Mouse (Mus musculus) liver, embryonic 13.5 days (tissue): ENCODE measurements at regions not wholly inside any gene's neighbourhood (a gene's known extent, or its start where the extent isn't known, plus 50 kb on each side); places are given as distances from the start of the nearest gene placed in this dataset.

Experiments
- ATAC-seq: fragments of 200-750 bp; cut with Nextera tagmentation; 2 replicates; pipeline ENCODE4 v1.8.0; 2017; ENCODE audit warnings: low read depth, mild to moderate bottlenecking, moderate number of reproducible peaks, moderate library complexity
- DNase-seq: peaks from one replicate; pipeline ENCODE4 v3.0.0; 2022
- H3K27ac ChIP-seq: fragments of 300-500 bp; sonication (generic); 2 replicates; pipeline ENCODE4 v1.5.1; 2015; ENCODE audit warnings: moderate library complexity, mild to moderate bottlenecking, inconsistent platforms
- H3K27me3 ChIP-seq: fragments of 300-500 bp; sonication (generic); 2 replicates; pipeline ENCODE4 v1.6.1; 2015; ENCODE audit warnings: mild to moderate bottlenecking, inconsistent platforms
- H3K36me3 ChIP-seq: fragments of 300-500 bp; sonication (generic); 2 replicates; pipeline ENCODE4 v1.6.1; 2015; ENCODE audit warnings: mild to moderate bottlenecking, inconsistent platforms
- H3K4me1 ChIP-seq: fragments of 300-500 bp; sonication (generic); replicated peaks from 2 replicates; pipeline ENCODE4 v1.6.1; 2015; ENCODE audit warnings: inconsistent platforms
- H3K4me2 ChIP-seq: fragments of 300-500 bp; sonication (generic); 2 replicates; pipeline ENCODE4 v1.6.1; 2015; ENCODE audit warnings: inconsistent platforms, mild to moderate bottlenecking, moderate library complexity
- H3K4me3 ChIP-seq: fragments of 300-500 bp; sonication (generic); replicated peaks from 2 replicates; pipeline ENCODE4 v1.5.1; 2015; ENCODE audit warnings: mild to moderate bottlenecking, inconsistent platforms
- H3K9ac ChIP-seq: fragments of 300-500 bp; sonication (generic); 2 replicates; pipeline ENCODE4 v1.6.1; 2015; ENCODE audit warnings: mild to moderate bottlenecking, inconsistent platforms
- H3K9me3 ChIP-seq: fragments of 300-500 bp; sonication (generic); replicated peaks from 2 replicates; pipeline ENCODE4 v1.6.1; 2016; ENCODE audit warnings: inconsistent platforms
- WGBS: fragments of 180-500 bp; shearing (Covaris S2); methylation state at CpG from one replicate; pipeline ENCODE4 v1.1.7; 2015; ENCODE audit not compliant: insufficient replicate concordance; 5-methylcytosine and 5-hydroxymethylcytosine counted together

DNA sequence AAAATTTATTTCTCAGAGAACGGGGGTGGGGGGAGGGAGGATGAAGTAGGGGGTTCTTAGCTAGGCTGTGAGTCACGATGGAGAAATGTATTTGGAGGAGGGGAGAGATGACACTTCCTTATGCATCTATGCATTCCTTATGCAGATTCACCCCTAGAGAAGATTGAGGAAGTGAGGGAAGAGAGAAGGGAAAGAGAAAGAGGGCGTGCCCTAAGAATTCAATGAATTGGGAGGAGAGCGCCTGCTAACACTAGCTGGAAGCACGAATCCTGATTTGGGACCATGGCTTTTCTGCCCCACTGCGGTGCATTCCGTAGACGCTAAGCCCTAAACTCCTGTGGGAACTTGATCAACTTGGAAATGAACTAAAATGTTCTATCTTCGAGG, 56.1 kb downstream of the Foxi3 start:
- no peak for ATAC-seq
- Histone ChIP-seq H3K9ac (no peak overlapping the region), H3K4me3 (peak overlapping the region; percentile 43; the same call in 1 of the 2 replicates), H3K4me1 (no peaks in the 10 kb centered on the region; the same call in 1 of the 2 replicates), H3K27ac (no peak overlapping the region), H3K27me3 (peaks cover 28% of the 10 kb centered on the region), H3K36me3 (no peaks in the 10 kb centered on the region), H3K9me3 (0 out of 2 replicates have a peak, but pooled peaks cover 3% of the 10 kb centered on the region), H3K4me2 (peak overlapping the region; percentile 64)
- 10% methylated on average over 9 of the region's 9 CpGs for WGBS
- DNase-seq: no peak

- Histone ChIP-seq H3K4me3 (peak overlapping the region; percentile 43), H3K9me3 (0 out of 2 replicates have a peak, but pooled peaks cover 3% of the 10 kb centered on the region), H3K4me1 (no peaks in the 10 kb centered on the region; the same call in 1 of the 2 replicates), H3K4me2 (peak overlapping the region; percentile 64), H3K27ac (no peak overlapping the region), H3K36me3 (no peaks in the 10 kb centered on the region), H3K27me3 (peaks cover 28% of the 10 kb centered on the region), H3K9ac (0 out of 2 replicates have a peak overlapping the region, but pooled peaks have one; percentile 22)
- no peak for DNase-seq
- WGBS: under 1% methylated on average over 37 of the region's 38 CpGs
- no peak for ATAC-seq
Measured at GRCm38 (mm10) chr6:71012823-71013461, 56.6 kb downstream of the Foxi3 start.

GRCm38 (mm10) chr6:71016388-71016787, 60.1 kb downstream of the Foxi3 start:
- 0% methylated on average over 1 of the region's 1 CpGs for WGBS

GRCm38 (mm10) chr6:71021353-71021752, 65.0 kb downstream of the Foxi3 start:
- DNase-seq: no peak
- no peaks in the 10 kb centered on the region for H3K4me1 ChIP-seq
- H3K27ac ChIP-seq: no peak overlapping the region
- no peak for ATAC-seq
- WGBS: 46% methylated on average over 9 of the region's 9 CpGs
- no peak overlapping the region for H3K4me2 ChIP-seq
- no peak overlapping the region for H3K9ac ChIP-seq
- H3K9me3 ChIP-seq: no peaks in the 10 kb centered on the region
- H3K27me3 ChIP-seq: no peaks in the 10 kb centered on the region
- H3K36me3 ChIP-seq: no peaks in the 10 kb centered on the region
- no peak overlapping the region for H3K4me3 ChIP-seq

More at GRCm38 (mm10) chr6:71016388-71016787, 60.1 kb downstream of the Foxi3 start:
- no peaks in the 10 kb centered on the region for H3K9me3 ChIP-seq
- H3K4me1 ChIP-seq: no peaks in the 10 kb centered on the region; the same call in 1 of the 2 replicates
- H3K27ac ChIP-seq: no peak overlapping the region
- no peak overlapping the region for H3K4me2 ChIP-seq
- ATAC-seq (no peak), DNase-seq (no peak)
- H3K9ac ChIP-seq: no peak overlapping the region
- no peaks in the 10 kb centered on the region for H3K36me3 ChIP-seq
- peaks cover 26% of the 10 kb centered on the region for H3K27me3 ChIP-seq
- H3K4me3 ChIP-seq: no peak overlapping the region

DNA sequence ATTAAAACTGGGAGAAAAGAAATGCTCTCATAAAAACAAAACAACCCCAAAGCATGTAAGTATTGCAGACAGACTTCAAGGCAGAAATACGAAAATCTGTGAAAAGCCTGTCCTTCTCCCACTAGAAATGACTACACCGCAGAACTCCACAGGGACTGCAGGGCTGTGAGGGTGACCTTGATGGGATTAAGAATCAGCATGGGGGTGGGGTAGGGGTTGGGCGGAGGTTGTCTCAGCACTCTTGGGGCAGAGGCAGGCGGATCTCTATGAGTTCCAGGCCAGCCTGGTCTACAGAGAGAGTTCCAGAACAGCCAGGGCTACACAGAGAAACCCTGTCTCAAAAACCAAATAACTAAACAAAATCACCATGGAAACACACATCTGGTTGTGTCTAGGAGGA, 69.1 kb downstream of the Foxi3 start:
- H3K27me3 ChIP-seq: no peaks in the 10 kb centered on the region
- H3K9me3 ChIP-seq: no peaks in the 10 kb centered on the region
- no peak overlapping the region for H3K4me2 ChIP-seq
- DNase-seq (no peak), ATAC-seq (no peak)
- H3K4me1 ChIP-seq: no peaks in the 10 kb centered on the region
- no peak overlapping the region for H3K4me3 ChIP-seq
- H3K9ac ChIP-seq: no peak overlapping the region
- no peak overlapping the region for H3K27ac ChIP-seq
- WGBS: 62% methylated on average over 4 of the region's 4 CpGs
- H3K36me3 ChIP-seq: no peaks in the 10 kb centered on the region

GRCm38 (mm10) chr6:71029663-71030062, 73.3 kb downstream of the Foxi3 start:
- Histone ChIP-seq H3K27me3 (no peaks in the 10 kb centered on the region), H3K36me3 (no peaks in the 10 kb centered on the region), H3K4me1 (no peaks in the 10 kb centered on the region), H3K4me3 (no peak overlapping the region), H3K9ac (no peak overlapping the region), H3K27ac (no peak overlapping the region), H3K9me3 (no peaks in the 10 kb centered on the region), H3K4me2 (no peak overlapping the region)
- WGBS: 68% methylated on average over 6 of the region's 6 CpGs
- DNase-seq (no peak), ATAC-seq (no peak)

GRCm38 (mm10) chr6:71030541-71030940, 74.2 kb downstream of the Foxi3 start:
- no peaks in the 10 kb centered on the region for H3K9me3 ChIP-seq
- DNase-seq: no peak
- H3K4me3 ChIP-seq: no peak overlapping the region
- H3K4me1 ChIP-seq: no peaks in the 10 kb centered on the region
- WGBS: 50% methylated on average over 5 of the region's 5 CpGs
- no peak overlapping the region for H3K9ac ChIP-seq
- ATAC-seq: no peak
- no peaks in the 10 kb centered on the region for H3K27me3 ChIP-seq
- H3K4me2 ChIP-seq: no peak overlapping the region
- H3K36me3 ChIP-seq: no peaks in the 10 kb centered on the region
- no peak overlapping the region for H3K27ac ChIP-seq

DNA sequence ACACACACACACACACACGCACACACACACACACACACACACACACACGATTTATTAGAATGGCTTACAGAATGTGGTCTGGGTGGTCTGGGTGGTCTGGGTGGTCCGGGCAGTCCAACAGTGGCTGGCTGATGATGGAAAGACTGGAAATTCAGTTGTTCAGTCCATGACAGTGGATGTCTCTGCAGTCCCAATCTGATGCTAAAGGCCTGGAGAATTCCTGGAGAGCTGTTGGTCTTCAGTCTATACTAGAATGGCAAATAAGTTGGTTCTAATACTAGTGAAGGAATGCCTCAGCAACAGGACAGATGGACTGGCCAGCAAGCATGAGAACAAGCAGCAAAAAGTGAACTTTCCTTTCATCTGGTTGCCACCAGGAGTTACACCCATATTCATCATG, 87.9 kb downstream of the Foxi3 start:
- no peak for DNase-seq
- Histone ChIP-seq H3K4me1 (0 out of 2 replicates have a peak, but pooled peaks cover 5% of the 10 kb centered on the region), H3K27me3 (peaks cover 16% of the 10 kb centered on the region), H3K4me2 (no peak overlapping the region), H3K9me3 (no peaks in the 10 kb centered on the region), H3K9ac (no peak overlapping the region), H3K4me3 (no peak overlapping the region), H3K27ac (no peak overlapping the region), H3K36me3 (no peaks in the 10 kb centered on the region)
- 50% methylated on average over 3 of the region's 3 CpGs for WGBS
- no peak for ATAC-seq

DNA sequence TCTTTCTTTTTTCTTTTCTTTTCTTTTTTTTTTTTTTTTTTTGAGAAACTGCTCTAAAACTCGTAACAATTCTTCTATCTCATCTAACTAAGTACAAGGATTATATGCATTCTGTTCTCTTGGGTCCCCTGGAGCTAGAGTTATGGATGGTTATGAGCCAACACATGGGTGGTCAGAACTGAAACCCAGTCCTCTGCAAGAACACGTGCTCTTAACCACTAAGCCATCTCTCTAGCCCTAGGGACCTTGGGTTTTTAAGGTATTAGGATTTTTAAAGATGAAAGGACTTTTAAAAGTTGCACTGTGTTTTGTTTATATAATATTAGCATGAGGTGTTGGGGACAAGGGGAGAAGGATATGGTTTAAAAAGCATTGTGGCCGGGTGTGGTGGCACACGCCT, 88.9 kb downstream of the Foxi3 start:
- H3K27me3 ChIP-seq: peaks cover 25% of the 10 kb centered on the region
- H3K4me3 ChIP-seq: no peak overlapping the region
- no peak for DNase-seq
- H3K4me2 ChIP-seq: no peak overlapping the region
- 65% methylated on average over 4 of the region's 4 CpGs for WGBS
- no peak for ATAC-seq
- no peak overlapping the region for H3K9ac ChIP-seq
- peaks cover 8% of the 10 kb centered on the region for H3K4me1 ChIP-seq
- H3K27ac ChIP-seq: no peak overlapping the region
- no peaks in the 10 kb centered on the region for H3K9me3 ChIP-seq
- no peaks in the 10 kb centered on the region for H3K36me3 ChIP-seq

GRCm38 (mm10) chr6:71048199-71049094, 92.1 kb downstream of the Foxi3 start:
- Histone ChIP-seq H3K27me3 (peaks cover 29% of the 10 kb centered on the region), H3K9ac (peak overlapping the region; percentile 13; the same call in 1 of the 2 replicates), H3K4me2 (peak overlapping the region; percentile 62), H3K4me3 (peak overlapping the region; percentile 39), H3K27ac (no peak overlapping the region), H3K4me1 (peaks cover 8% of the 10 kb centered on the region), H3K9me3 (no peaks in the 10 kb centered on the region), H3K36me3 (no peaks in the 10 kb centered on the region)
- DNase-seq (no peak), ATAC-seq (no peak)
- WGBS: 2% methylated on average over 38 of the region's 38 CpGs

DNA sequence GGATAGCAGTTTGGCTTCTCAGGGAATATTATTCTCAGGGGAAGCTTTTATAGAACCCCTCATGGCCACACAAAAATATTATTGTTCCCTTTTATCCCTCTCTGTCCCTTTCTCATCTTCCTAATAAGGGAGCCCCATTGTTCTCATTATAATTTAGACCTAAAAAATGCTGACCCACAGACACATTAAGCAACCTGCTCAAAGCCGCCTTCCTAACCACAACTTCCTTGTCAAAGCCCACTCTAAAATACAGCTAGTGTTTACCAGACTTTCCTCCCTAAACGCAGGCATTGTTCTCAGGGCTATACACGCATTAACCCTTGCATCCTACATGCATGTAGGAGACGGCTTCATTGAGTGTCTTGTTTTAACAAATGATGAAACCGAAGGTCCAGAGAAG, 93.9 kb downstream of the Foxi3 start:
- no peak for ATAC-seq
- no peak for DNase-seq
- H3K27ac ChIP-seq: no peak overlapping the region
- H3K9ac ChIP-seq: no peak overlapping the region
- H3K9me3 ChIP-seq: no peaks in the 10 kb centered on the region
- no peak overlapping the region for H3K4me2 ChIP-seq
- 15% methylated on average over 5 of the region's 5 CpGs for WGBS
- H3K36me3 ChIP-seq: no peaks in the 10 kb centered on the region
- H3K4me3 ChIP-seq: no peak overlapping the region
- H3K4me1 ChIP-seq: peaks cover 8% of the 10 kb centered on the region
- peaks cover 29% of the 10 kb centered on the region for H3K27me3 ChIP-seq
